Comparison of ENCODE assay signal across 8 mouse cellular contexts in the genomic region with DNA sequence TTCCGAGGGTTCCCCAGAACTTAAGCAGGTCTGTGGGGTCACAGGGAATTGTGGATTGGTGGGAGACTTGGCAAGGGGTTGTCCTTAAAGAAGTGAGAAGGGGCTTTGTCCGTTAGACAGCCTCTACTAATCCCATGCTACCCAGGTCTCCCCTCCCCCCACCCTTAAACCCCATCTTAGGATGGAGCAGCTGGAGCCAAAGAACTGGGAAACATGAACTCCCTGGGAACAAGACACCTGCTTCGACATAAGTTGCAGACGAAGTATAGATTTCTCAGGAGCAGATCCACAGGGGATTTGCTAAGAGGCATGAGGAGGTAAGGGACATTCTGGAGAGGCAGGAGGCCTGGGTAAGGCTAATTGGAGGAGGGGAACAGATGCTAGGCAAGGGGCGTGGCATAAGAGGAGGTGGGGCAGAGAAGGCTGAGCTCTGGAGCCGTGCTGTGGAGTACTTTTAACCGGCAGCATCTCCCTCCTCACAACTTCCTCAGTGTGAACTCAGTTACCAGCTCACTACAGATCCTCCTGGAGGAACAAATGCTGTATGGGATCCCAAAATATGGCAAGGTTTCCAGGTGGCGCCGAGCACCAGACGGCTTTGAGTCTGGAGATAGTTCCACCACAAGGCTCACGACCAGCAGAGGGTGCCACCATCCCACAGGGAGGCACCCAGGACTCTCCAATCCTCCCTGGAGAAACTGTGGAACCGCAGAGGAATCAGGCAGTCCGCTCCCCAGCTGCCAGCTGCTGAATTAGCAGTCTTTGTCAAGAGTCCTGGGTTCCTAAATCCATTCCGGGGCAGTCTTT. TPM values are rescaled to one million over a fixed set of nuclear protein-coding genes. Genes with fewer than 3 reads are reported as not detected.
DNase-seq lines count a peak whose midpoint lies in the region; ATAC-seq and TF ChIP-seq lines count a peak whose summit lies in the region.

No protein-coding gene starts in this region.

- TF ChIP-seq RAD21 in MEL (IDR thresholded peaks at IDR 0.05; ENCODE audit: low read depth, low read length) = peak; percentile 75

- peaks cover 4 to 15% of the 10 kb centered on the region in 2 experiments; a peak in 3 of 4 replicates for H3K4me1 ChIP-seq in MEL (ENCODE audit: control insufficient read depth in 1 of 2, insufficient read depth in 2 of 2, low read length in 2 of 2)
- peaks cover 42% of the 10 kb centered on the region for H3K4me1 ChIP-seq in hindbrain, embryonic 15.5 days (replicated peaks)

- peak overlapping the region; percentile 42 for H3K4me2 ChIP-seq in hindbrain, embryonic 15.5 days

- H3K27me3 ChIP-seq in MEL (ENCODE audit: control insufficient read depth in 1 of 2, insufficient read depth in 2 of 2, low read length in 2 of 2) = no peaks in the 10 kb centered on the region
- H3K27me3 ChIP-seq in hindbrain, embryonic 15.5 days = peaks cover 8% of the 10 kb centered on the region; the same call in 1 of the 2 replicates

- WGBS in hindbrain, embryonic 15.5 days = 4% methylated on average over 14 of the region's 14 CpGs

- H3K27ac ChIP-seq in MEL (ENCODE audit: control insufficient read depth, low read depth, low read length) = no peak overlapping the region
- H3K27ac ChIP-seq in hindbrain, embryonic 15.5 days (replicated peaks) = no peak overlapping the region; the same call in 1 of the 2 replicates

- no peak for TF ChIP-seq POLR2A in MEL (IDR thresholded peaks at IDR 0.05; ENCODE audit: control insufficient read depth in 1 of 2, insufficient read depth in 1 of 2, low read depth in 1 of 2, low read length in 2 of 2, poor library complexity in 1 of 2)

- no peak; the same call in 1 of the 2 replicates for ATAC-seq in hindbrain, embryonic 15.5 days (ENCODE audit: low FRiP score, low read depth)

- H3K79me2 ChIP-seq in MEL (ENCODE audit: control insufficient read depth, insufficient read depth, low read length, poor library complexity) = no peaks in the 10 kb centered on the region

- no peaks in the 10 kb centered on the region for H3K9me3 ChIP-seq in MEL (replicated peaks; ENCODE audit: insufficient read depth, low read length)
- no peaks in the 10 kb centered on the region for H3K9me3 ChIP-seq in hindbrain, embryonic 15.5 days

- no peak for TF ChIP-seq EP300 in MEL (IDR thresholded peaks at IDR 0.05; ENCODE audit: low read depth in 1 of 2, low read length in 2 of 2)

- peak; percentile 74 for DNase-seq in MEL (ENCODE audit: low read depth, low spot score)
- peak; percentile 93 to 95 for DNase-seq in cerebellum, postnatal 10 days
- peak; percentile 92 to 94 for DNase-seq in frontal cortex, postnatal 36 days (ENCODE audit: low spot score in 2 of 2)
- peak; percentile 85 for DNase-seq in left cerebral cortex, adult 11 months (ENCODE audit: low spot score)
- peak; percentile 92 for DNase-seq in lung, postnatal 25 days (ENCODE audit: low spot score)
- DNase-seq in right cerebral cortex, adult 2 months (ENCODE audit: low spot score in 2 of 2) = peak; percentile 93 to 96
- DNase-seq in urinary bladder, postnatal 25 days (ENCODE audit: low spot score) = peak; percentile 89

- peaks cover 0 to 4% of the 10 kb centered on the region in 2 experiments; a peak in 1 of 4 replicates for H3K36me3 ChIP-seq in MEL (ENCODE audit: control insufficient read depth in 1 of 2, insufficient read depth in 2 of 2, low read length in 2 of 2)
- H3K36me3 ChIP-seq in hindbrain, embryonic 15.5 days = no peaks in the 10 kb centered on the region

- TF ChIP-seq CTCF in MEL (IDR thresholded peaks at IDR 0.05 in 2 of 3, conservative IDR thresholded peaks at IDR 0.05 in 1 of 3; ENCODE audit: control insufficient read depth in 1 of 3, insufficient read depth in 1 of 3, low read depth in 2 of 3, low read length in 3 of 3, poor library complexity in 1 of 3, severe bottlenecking in 1 of 3) = peak; percentile 64 to 88 (median 86)

- no peak overlapping the region for H3K9ac ChIP-seq in MEL (ENCODE audit: control insufficient read depth, low read depth, low read length, poor library complexity, severe bottlenecking)
- no peak overlapping the region for H3K9ac ChIP-seq in hindbrain, embryonic 15.5 days

- H3K4me3 ChIP-seq in MEL (ENCODE audit: control insufficient read depth in 1 of 2, insufficient read depth in 1 of 2, low read depth in 2 of 2, low read length in 2 of 2) = peak overlapping the region; percentile 12 to 40; a peak in 3 of 4 replicates
- H3K4me3 ChIP-seq in hindbrain, embryonic 15.5 days = 0 out of 2 replicates have a peak overlapping the region, but pooled peaks have one; percentile 16

TF ChIP-seq in MEL, 35 proteins besides CTCF, POLR2A, EP300 and RAD21:
- TF ChIP-seq SIN3A (IDR thresholded peaks at IDR 0.05; ENCODE audit: low read length) (0 out of 2 replicates have a peak, but pooled peaks have one; percentile 3), POLR2AphosphoS5 (IDR thresholded peaks at IDR 0.05; ENCODE audit: borderline replicate concordance, low read depth, low read length) (no peak), SMC3 (IDR thresholded peaks at IDR 0.05; ENCODE audit: low read depth, low read length) (peak; percentile 69), ZC3H11A (IDR thresholded peaks at IDR 0.05; ENCODE audit: low read depth, low read length) (peak; percentile 32)

RNA-seq across cellular contexts. Expression of a gene that starts 2.5 kb away (rescaled TPM):
- 3.7 and 4.1 TPM in 2 replicates for total RNA-seq in MEL (2012; rRNA removed)
- polyA plus RNA-seq in MEL (2012; ENCODE audit: insufficient read depth in 1 of 2, insufficient read length in 2 of 2, low read depth in 1 of 2, low replicate concordance in 2 of 2, missing spikeins in 1 of 2) = 1 to 10 TPM in 1 of 2 experiments, not detected in 1; 6.3 TPM
- 1.9 and 2.4 TPM in 2 replicates for polyA plus RNA-seq in hindbrain, embryonic 15.5 days (2015; fragmentation: Nextera tagmentation; extraction: Ambion mirVana)

RNA-seq across cellular contexts. Expression of a gene that starts 32.6 kb away (rescaled TPM):
- 1.7 and 2.0 TPM in 2 replicates for total RNA-seq in MEL (2012; rRNA removed)
- 10 to 100 TPM in 1 of 2 experiments, not detected in 1; 12.8 TPM for polyA plus RNA-seq in MEL (2012; ENCODE audit: insufficient read depth in 1 of 2, insufficient read length in 2 of 2, low read depth in 1 of 2, low replicate concordance in 2 of 2, missing spikeins in 1 of 2)
- 6.6 and 6.9 TPM in 2 replicates for polyA plus RNA-seq in hindbrain, embryonic 15.5 days (2015; fragmentation: Nextera tagmentation; extraction: Ambion mirVana)

RNA-seq across cellular contexts. Expression of a gene that starts 47.6 kb away (rescaled TPM):
- total RNA-seq in MEL (2012; rRNA removed) = 9.7 and 10.4 TPM in 2 replicates
- polyA plus RNA-seq in MEL (2012; ENCODE audit: insufficient read depth in 1 of 2, insufficient read length in 2 of 2, low read depth in 1 of 2, low replicate concordance in 2 of 2, missing spikeins in 1 of 2) = 10 to 100 TPM in 1 of 2 experiments, not detected in 1; 13.2 TPM
- 21.7 and 24.1 TPM in 2 replicates for polyA plus RNA-seq in hindbrain, embryonic 15.5 days (2015; fragmentation: Nextera tagmentation; extraction: Ambion mirVana)
